Mouse (Mus musculus) hindbrain, postnatal 0 days (tissue): ENCODE measurements around the gene Cdcp1. TPM values are rescaled to one million over a fixed set of nuclear protein-coding genes. Genes with fewer than 3 reads are reported as not detected.

ENCODE experiments used
- ATAC-seq: fragments of 200-750 bp; cut with Nextera tagmentation; 2 replicates; pipeline ENCODE4 v1.8.0; 2017; ENCODE audit warnings: mild to moderate bottlenecking, moderate TSS enrichment, moderate library complexity
- DNase-seq: peaks from one replicate; pipeline ENCODE4 v3.0.0-alpha.2; 2015; ENCODE audit warnings: low spot score
- H3K27ac ChIP-seq: fragments of 300-500 bp; sonication (generic); 2 replicates; pipeline ENCODE4 v1.5.1; 2014; ENCODE audit warnings: mild to moderate bottlenecking
- H3K27me3 ChIP-seq: fragments of 300-500 bp; sonication (generic); 2 replicates; pipeline ENCODE4 v1.6.1; 2014; ENCODE audit warnings: low read length, mixed read lengths; ENCODE audit not compliant: insufficient read depth
- H3K36me3 ChIP-seq: fragments of 300-500 bp; sonication (generic); 2 replicates; pipeline ENCODE4 v1.6.1; 2014; ENCODE audit warnings: low read length, mixed read lengths; ENCODE audit not compliant: insufficient read depth
- H3K4me1 ChIP-seq: fragments of 300-500 bp; sonication (generic); 2 replicates; pipeline ENCODE4 v1.6.1; 2014; ENCODE audit warnings: antibody characterized with exemption, low read length, mixed read lengths; ENCODE audit not compliant: insufficient read depth
- H3K4me2 ChIP-seq: fragments of 300-500 bp; sonication (generic); 2 replicates; pipeline ENCODE4 v1.6.1; 2014; ENCODE audit warnings: low read depth, mild to moderate bottlenecking, low read length, moderate library complexity, mixed read lengths
- H3K4me3 ChIP-seq: fragments of 300-500 bp; sonication (generic); 2 replicates; pipeline ENCODE4 v1.5.1; 2014; ENCODE audit warnings: low read length
- H3K9ac ChIP-seq: fragments of 300-500 bp; sonication (generic); replicated peaks from 2 replicates; pipeline ENCODE4 v1.6.1; 2014; ENCODE audit warnings: mild to moderate bottlenecking, low read length, moderate library complexity, mixed read lengths
- H3K9me3 ChIP-seq: fragments of 300-500 bp; sonication (generic); 2 replicates; pipeline ENCODE4 v1.6.1; 2016; ENCODE audit warnings: low read length, mixed read lengths
- CTCF ChIP-seq: IDR thresholded peaks from 2 replicates; pipeline ENCODE4 v1.5.1; 2016; ENCODE audit warnings: antibody characterized with exemption, control low read depth, low read depth
- WGBS: fragments of 180-500 bp; shearing (Covaris S2); extraction: QIAGEN DNeasy Blood & Tissue Kit; methylation state at CpG from one replicate; pipeline ENCODE4 v1.1.7; 2014; 5-methylcytosine and 5-hydroxymethylcytosine counted together
- polyA plus RNA-seq: library from polyadenylated mRNA; unstranded; fragments of >200 nt; fragmentation: Nextera tagmentation; extraction: Ambion mirVana; gene quantifications from 2 replicates; pipeline ENCODE4 v1.2.1, GENCODE M21; 2015
- total RNA-seq: library from RNA; depleted of rRNA; stranded (reverse); fragments of >200 nt; gene quantifications from 2 replicates; pipeline ENCODE4 v1.2.3, GENCODE M21; 2014

The Cdcp1 gene
- total and polyA plus RNA-seq, 2 experiments from 2014 or later = 0.14 to 0.26 TPM

GRCm38 (mm10) chr9:123219826-123220225, 4.0 kb upstream of the Cdcp1 start:
- Histone ChIP-seq H3K27me3 (peaks cover 9% of the 10 kb centered on the region; the same call in 1 of the 2 replicates), H3K9ac (no peak overlapping the region), H3K4me3 (no peak overlapping the region), H3K9me3 (no peaks in the 10 kb centered on the region), H3K4me1 (no peaks in the 10 kb centered on the region), H3K4me2 (no peak overlapping the region), H3K27ac (no peak overlapping the region), H3K36me3 (no peaks in the 10 kb centered on the region)
- WGBS = 51% methylated on average over 5 of the region's 5 CpGs
- no peak for ATAC-seq
- DNase-seq = no peak
- TF ChIP-seq CTCF = no peak

GRCm38 (mm10) chr9:123213371-123213770, 2.5 kb downstream of the Cdcp1 start:
- DNase-seq (no peak), ATAC-seq (no peak)
- Histone ChIP-seq H3K4me1 (no peaks in the 10 kb centered on the region), H3K27me3 (peaks cover 9% of the 10 kb centered on the region; the same call in 1 of the 2 replicates), H3K4me2 (no peak overlapping the region), H3K27ac (no peak overlapping the region), H3K9ac (no peak overlapping the region), H3K4me3 (no peak overlapping the region), H3K36me3 (no peaks in the 10 kb centered on the region), H3K9me3 (no peaks in the 10 kb centered on the region)
- TF ChIP-seq CTCF = no peak
- 80% methylated on average over 9 of the region's 9 CpGs for WGBS

GRCm38 (mm10) chr9:123207895-123208294, 7.9 kb downstream of the Cdcp1 start:
- Histone ChIP-seq H3K27ac (no peak overlapping the region), H3K4me2 (no peak overlapping the region), H3K4me3 (no peak overlapping the region), H3K4me1 (no peaks in the 10 kb centered on the region), H3K9ac (no peak overlapping the region), H3K9me3 (no peaks in the 10 kb centered on the region), H3K27me3 (no peaks in the 10 kb centered on the region), H3K36me3 (no peaks in the 10 kb centered on the region)
- ATAC-seq (no peak), DNase-seq (no peak)
- WGBS = 94% methylated on average over 1 of the region's 1 CpGs
- no peak for TF ChIP-seq CTCF

GRCm38 (mm10) chr9:123206948-123207347, 8.9 kb downstream of the Cdcp1 start:
- DNase-seq = no peak
- no peak for ATAC-seq
- H3K4me2 ChIP-seq = no peak overlapping the region
- 92% methylated on average over 2 of the region's 2 CpGs for WGBS
- no peaks in the 10 kb centered on the region for H3K36me3 ChIP-seq
- no peaks in the 10 kb centered on the region for H3K4me1 ChIP-seq
- no peak overlapping the region for H3K27ac ChIP-seq
- H3K4me3 ChIP-seq = no peak overlapping the region
- no peaks in the 10 kb centered on the region for H3K9me3 ChIP-seq
- H3K27me3 ChIP-seq = no peaks in the 10 kb centered on the region
- no peak overlapping the region for H3K9ac ChIP-seq
- no peak for TF ChIP-seq CTCF

GRCm38 (mm10) chr9:123206526-123206925, 9.3 kb downstream of the Cdcp1 start:
- H3K4me2 ChIP-seq = no peak overlapping the region
- DNase-seq (no peak), ATAC-seq (no peak)
- no peaks in the 10 kb centered on the region for H3K36me3 ChIP-seq
- H3K4me3 ChIP-seq = no peak overlapping the region
- no peak overlapping the region for H3K27ac ChIP-seq
- TF ChIP-seq CTCF = no peak
- no peaks in the 10 kb centered on the region for H3K27me3 ChIP-seq
- no peak overlapping the region for H3K9ac ChIP-seq
- H3K9me3 ChIP-seq = no peaks in the 10 kb centered on the region
- 62% methylated on average over 2 of the region's 2 CpGs for WGBS
- no peaks in the 10 kb centered on the region for H3K4me1 ChIP-seq

- H3K4me1 ChIP-seq = no peaks in the 10 kb centered on the region
- H3K9ac ChIP-seq = no peak overlapping the region
- no peak for DNase-seq
- H3K9me3 ChIP-seq = no peaks in the 10 kb centered on the region
- H3K27me3 ChIP-seq = no peaks in the 10 kb centered on the region
- H3K4me2 ChIP-seq = no peak overlapping the region
- no peaks in the 10 kb centered on the region for H3K36me3 ChIP-seq
- no peak for TF ChIP-seq CTCF
- WGBS = 63% methylated on average over 3 of the region's 3 CpGs
- no peak overlapping the region for H3K27ac ChIP-seq
- ATAC-seq = no peak
- no peak overlapping the region for H3K4me3 ChIP-seq
Observed at GRCm38 (mm10) chr9:123200116-123200515, 15.7 kb downstream of the Cdcp1 start.

- H3K9me3 ChIP-seq = no peaks in the 10 kb centered on the region
- no peak for DNase-seq
- H3K36me3 ChIP-seq = no peaks in the 10 kb centered on the region
- whole genome bisulfite sequencing = 93% methylated on average over 2 of the region's 2 CpGs
- no peak overlapping the region for H3K9ac ChIP-seq
- no peak overlapping the region for H3K4me3 ChIP-seq
- H3K27ac ChIP-seq = no peak overlapping the region
- no peaks in the 10 kb centered on the region for H3K4me1 ChIP-seq
- no peaks in the 10 kb centered on the region for H3K27me3 ChIP-seq
- H3K4me2 ChIP-seq = no peak overlapping the region
- ATAC-seq = no peak
- TF ChIP-seq CTCF = no peak
Observed at GRCm38 (mm10) chr9:123188271-123188670, 27.6 kb downstream of the Cdcp1 start.
